Mouse (Mus musculus): ENCODE measurements at regions not wholly inside any gene's neighbourhood (a gene's known extent, or its start where the extent isn't known, plus 50 kb on each side); places are given as distances from the start of the nearest gene placed in this dataset.

- ATAC-seq (ENCODE audit: insufficient read depth, low read depth) (no peak), DNase-seq (ENCODE audit: low spot score) (no peak)
- no peaks in the 10 kb centered on the region for H3K27me3 ChIP-seq (ENCODE audit: control insufficient read depth, insufficient read depth, low read length)
- H3K4me2 ChIP-seq (ENCODE audit: low read depth, low read length): no peak overlapping the region
- H3K27ac ChIP-seq (ENCODE audit: low read depth): no peak overlapping the region
- H3K4me1 ChIP-seq (ENCODE audit: control insufficient read depth, insufficient read depth): no peaks in the 10 kb centered on the region
- no peaks in the 10 kb centered on the region for H3K36me3 ChIP-seq (replicated peaks; ENCODE audit: control insufficient read depth, insufficient read depth, low read length)
- no peak overlapping the region for H3K4me3 ChIP-seq (ENCODE audit: low read depth, low read length)
- no peak for TF ChIP-seq CTCF (IDR thresholded peaks at IDR 0.05; ENCODE audit: low read depth)
- no peak for TF ChIP-seq EP300 (IDR thresholded peaks at IDR 0.05; ENCODE audit: low read depth)
- H3K9me3 ChIP-seq (replicated peaks; ENCODE audit: control insufficient read depth, low read length): no peaks in the 10 kb centered on the region
- 60% methylated on average over 4 of the region's 4 CpGs for WGBS
- H3K9ac ChIP-seq (replicated peaks; ENCODE audit: low read depth, low read length): no peak overlapping the region
Measured at GRCm38 (mm10) chr10:39237549-39237948, 74.0 kb upstream of the Ccn6 start.

DNA sequence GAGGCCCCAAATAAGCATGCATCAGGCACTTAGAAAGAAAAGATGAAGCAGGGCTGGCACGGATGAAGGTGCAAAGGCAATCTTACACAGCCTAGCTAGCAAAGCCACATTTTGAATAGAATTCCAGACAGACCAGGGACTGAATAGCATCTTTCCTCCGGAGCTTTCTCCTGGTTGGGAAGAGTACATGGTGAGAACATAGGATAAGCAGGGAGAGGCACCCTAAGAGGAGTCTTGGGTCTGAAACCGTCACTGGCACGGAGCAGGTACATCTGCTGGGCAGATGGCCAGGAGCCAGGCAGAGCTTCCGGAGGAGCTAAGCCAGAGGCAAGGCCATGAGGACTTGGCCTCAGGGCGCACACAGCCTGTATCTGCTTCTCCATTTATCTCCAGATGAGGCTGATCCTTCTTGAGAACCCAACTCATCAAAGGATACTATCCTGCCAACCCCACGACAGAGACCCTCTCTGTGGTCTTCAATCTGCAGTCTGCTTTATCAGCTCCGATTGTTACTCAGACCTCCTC lies 70.4 kb upstream of the Ccn6 start:
- H3K9me3 ChIP-seq (replicated peaks; ENCODE audit: control insufficient read depth, low read length): no peaks in the 10 kb centered on the region
- H3K27ac ChIP-seq (ENCODE audit: low read depth): no peak overlapping the region
- H3K27me3 ChIP-seq (ENCODE audit: control insufficient read depth, insufficient read depth, low read length): no peaks in the 10 kb centered on the region
- H3K4me1 ChIP-seq (ENCODE audit: control insufficient read depth, insufficient read depth): no peaks in the 10 kb centered on the region
- DNase-seq (ENCODE audit: low spot score): no peak
- H3K36me3 ChIP-seq (replicated peaks; ENCODE audit: control insufficient read depth, insufficient read depth, low read length): no peaks in the 10 kb centered on the region
- H3K9ac ChIP-seq (replicated peaks; ENCODE audit: low read depth, low read length): no peak overlapping the region
- no peak overlapping the region for H3K4me3 ChIP-seq (ENCODE audit: low read depth, low read length)
- TF ChIP-seq EP300 (IDR thresholded peaks at IDR 0.05; ENCODE audit: low read depth) (no peak), CTCF (IDR thresholded peaks at IDR 0.05; ENCODE audit: low read depth) (no peak)
- WGBS: 52% methylated on average over 8 of the region's 8 CpGs
- H3K4me2 ChIP-seq (ENCODE audit: low read depth, low read length): no peak overlapping the region
- no peak for ATAC-seq (ENCODE audit: insufficient read depth, low read depth)

DNA sequence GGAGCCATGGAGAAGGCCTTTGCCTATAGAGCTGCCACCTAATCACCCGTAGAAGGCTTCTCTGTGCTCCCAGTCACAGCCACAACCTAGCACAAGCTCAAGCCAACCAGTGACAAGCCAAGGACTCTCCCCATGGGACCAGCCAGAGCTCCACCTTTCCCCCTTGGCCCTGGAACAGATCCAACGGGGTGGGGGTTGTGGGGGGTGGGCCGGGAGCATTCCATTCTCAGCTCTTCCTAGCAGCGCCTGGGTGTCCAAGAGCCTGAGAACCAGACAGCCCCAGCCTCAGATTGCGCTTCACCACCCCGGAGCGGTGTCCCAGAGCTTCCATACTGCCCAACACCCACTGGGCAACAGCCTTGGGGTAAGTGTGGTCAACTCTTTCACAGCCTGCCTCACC lies 69.6 kb upstream of the Ccn6 start:
- WGBS: 74% methylated on average over 7 of the region's 7 CpGs
- H3K9ac ChIP-seq (replicated peaks; ENCODE audit: low read depth, low read length): no peak overlapping the region
- TF ChIP-seq CTCF (IDR thresholded peaks at IDR 0.05; ENCODE audit: low read depth) (no peak), EP300 (IDR thresholded peaks at IDR 0.05; ENCODE audit: low read depth) (no peak)
- no peak for DNase-seq (ENCODE audit: low spot score)
- H3K36me3 ChIP-seq (replicated peaks; ENCODE audit: control insufficient read depth, insufficient read depth, low read length): no peaks in the 10 kb centered on the region
- no peak for ATAC-seq (ENCODE audit: insufficient read depth, low read depth)
- no peak overlapping the region for H3K4me3 ChIP-seq (ENCODE audit: low read depth, low read length)
- no peaks in the 10 kb centered on the region for H3K4me1 ChIP-seq (ENCODE audit: control insufficient read depth, insufficient read depth)
- H3K27me3 ChIP-seq (ENCODE audit: control insufficient read depth, insufficient read depth, low read length): no peaks in the 10 kb centered on the region
- H3K27ac ChIP-seq (ENCODE audit: low read depth): no peak overlapping the region
- no peak overlapping the region for H3K4me2 ChIP-seq (ENCODE audit: low read depth, low read length)
- no peaks in the 10 kb centered on the region for H3K9me3 ChIP-seq (replicated peaks; ENCODE audit: control insufficient read depth, low read length)

GRCm38 (mm10) chr10:39230634-39231410 lies 67.2 kb upstream of the Ccn6 start:
- no peak overlapping the region for H3K27ac ChIP-seq (ENCODE audit: low read depth)
- no peaks in the 10 kb centered on the region for H3K36me3 ChIP-seq (replicated peaks; ENCODE audit: control insufficient read depth, insufficient read depth, low read length)
- no peak overlapping the region for H3K4me3 ChIP-seq (ENCODE audit: low read depth, low read length)
- no peaks in the 10 kb centered on the region for H3K27me3 ChIP-seq (ENCODE audit: control insufficient read depth, insufficient read depth, low read length)
- ATAC-seq (ENCODE audit: insufficient read depth, low read depth): no peak
- 66% methylated on average over 14 of the region's 14 CpGs for WGBS
- no peak for DNase-seq (ENCODE audit: low spot score)
- TF ChIP-seq CTCF (IDR thresholded peaks at IDR 0.05; ENCODE audit: low read depth): no peak
- no peak for TF ChIP-seq EP300 (IDR thresholded peaks at IDR 0.05; ENCODE audit: low read depth)
- no peaks in the 10 kb centered on the region for H3K4me1 ChIP-seq (ENCODE audit: control insufficient read depth, insufficient read depth)
- H3K9me3 ChIP-seq (replicated peaks; ENCODE audit: control insufficient read depth, low read length): no peaks in the 10 kb centered on the region
- H3K4me2 ChIP-seq (ENCODE audit: low read depth, low read length): no peak overlapping the region
- H3K9ac ChIP-seq (replicated peaks; ENCODE audit: low read depth, low read length): no peak overlapping the region

DNA sequence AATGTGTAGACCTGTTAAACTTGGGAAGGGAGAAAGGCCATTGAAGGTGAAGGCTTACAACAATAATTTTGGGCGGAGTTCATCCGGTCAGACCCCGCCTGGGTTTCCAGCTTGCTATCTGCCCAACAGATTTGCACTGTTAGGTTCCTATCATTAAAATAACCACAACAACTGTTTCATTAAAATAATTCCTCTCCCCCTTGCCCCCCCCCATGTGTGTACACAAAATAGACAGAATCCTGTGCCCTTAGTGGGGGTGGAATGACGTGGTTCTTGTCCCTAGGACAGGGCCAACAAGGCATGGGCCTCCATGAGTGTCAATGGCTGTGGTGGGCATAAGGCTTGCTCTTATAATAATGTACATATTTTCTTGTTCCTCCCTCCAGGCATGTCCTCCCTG lies 65.6 kb upstream of the Ccn6 start:
- Histone ChIP-seq H3K27me3 (ENCODE audit: control insufficient read depth, insufficient read depth, low read length) (no peaks in the 10 kb centered on the region), H3K4me3 (ENCODE audit: low read depth, low read length) (no peak overlapping the region), H3K27ac (ENCODE audit: low read depth) (no peak overlapping the region), H3K9me3 (replicated peaks; ENCODE audit: control insufficient read depth, low read length) (no peaks in the 10 kb centered on the region), H3K36me3 (replicated peaks; ENCODE audit: control insufficient read depth, insufficient read depth, low read length) (no peaks in the 10 kb centered on the region), H3K4me1 (ENCODE audit: control insufficient read depth, insufficient read depth) (no peaks in the 10 kb centered on the region), H3K9ac (replicated peaks; ENCODE audit: low read depth, low read length) (no peak overlapping the region), H3K4me2 (ENCODE audit: low read depth, low read length) (no peak overlapping the region)
- no peak for TF ChIP-seq CTCF (IDR thresholded peaks at IDR 0.05; ENCODE audit: low read depth)
- no peak for TF ChIP-seq EP300 (IDR thresholded peaks at IDR 0.05; ENCODE audit: low read depth)
- WGBS: 97% methylated on average over 4 of the region's 4 CpGs
- DNase-seq (ENCODE audit: low spot score) (no peak), ATAC-seq (ENCODE audit: insufficient read depth, low read depth) (no peak)

Measured in heart, postnatal 0 days (tissue).